Mouse (Mus musculus) gastrocnemius, postnatal 14 days (tissue): ENCODE measurements around the gene Nkx6-2. TPM values are rescaled to one million over a fixed set of nuclear protein-coding genes. Genes with fewer than 3 reads are reported as not detected.

Experiments used
- DNase-seq: peaks from one replicate; pipeline ENCODE4 v3.0.0; 2021; ENCODE audit warnings: mixed read lengths
- intact Hi-C: fragments of 180-260 bp; cut with DNase I; formaldehyde crosslinking; loops from one replicate; pipeline ENCODE4 v1.15.1; 2025; ENCODE audit warnings: low total_unique reads
- total RNA-seq, 2 experiments: library from RNA; stranded (reverse); gene quantifications; 2 replicates each; pipeline ENCODE4 v1.2.3; 2021

Gene Nkx6-2
- total RNA-seq, 2 experiments from 2014 or later = not detected

DNA sequence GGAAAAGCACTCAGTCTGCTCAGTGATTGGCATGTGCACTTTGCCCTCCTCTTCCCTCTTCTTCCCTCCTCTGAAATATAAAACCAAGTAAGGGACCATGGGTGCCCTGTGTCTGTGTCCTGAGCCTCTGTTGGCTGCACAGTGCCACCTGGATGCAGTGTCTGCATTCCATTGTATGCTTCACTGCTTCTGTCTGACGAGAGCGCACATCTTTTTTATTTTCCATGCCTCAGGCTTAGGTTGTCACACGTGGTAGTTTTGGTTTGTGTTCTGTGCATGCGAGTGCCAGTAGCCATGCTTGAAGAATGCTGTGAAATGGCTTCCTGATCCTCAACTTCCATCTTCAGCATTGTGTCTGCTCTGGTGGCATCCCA lies 51.2 kb downstream of the Nkx6-2 start:
- intact Hi-C loops = no loop called here
- DNase-seq = no peak

DNA sequence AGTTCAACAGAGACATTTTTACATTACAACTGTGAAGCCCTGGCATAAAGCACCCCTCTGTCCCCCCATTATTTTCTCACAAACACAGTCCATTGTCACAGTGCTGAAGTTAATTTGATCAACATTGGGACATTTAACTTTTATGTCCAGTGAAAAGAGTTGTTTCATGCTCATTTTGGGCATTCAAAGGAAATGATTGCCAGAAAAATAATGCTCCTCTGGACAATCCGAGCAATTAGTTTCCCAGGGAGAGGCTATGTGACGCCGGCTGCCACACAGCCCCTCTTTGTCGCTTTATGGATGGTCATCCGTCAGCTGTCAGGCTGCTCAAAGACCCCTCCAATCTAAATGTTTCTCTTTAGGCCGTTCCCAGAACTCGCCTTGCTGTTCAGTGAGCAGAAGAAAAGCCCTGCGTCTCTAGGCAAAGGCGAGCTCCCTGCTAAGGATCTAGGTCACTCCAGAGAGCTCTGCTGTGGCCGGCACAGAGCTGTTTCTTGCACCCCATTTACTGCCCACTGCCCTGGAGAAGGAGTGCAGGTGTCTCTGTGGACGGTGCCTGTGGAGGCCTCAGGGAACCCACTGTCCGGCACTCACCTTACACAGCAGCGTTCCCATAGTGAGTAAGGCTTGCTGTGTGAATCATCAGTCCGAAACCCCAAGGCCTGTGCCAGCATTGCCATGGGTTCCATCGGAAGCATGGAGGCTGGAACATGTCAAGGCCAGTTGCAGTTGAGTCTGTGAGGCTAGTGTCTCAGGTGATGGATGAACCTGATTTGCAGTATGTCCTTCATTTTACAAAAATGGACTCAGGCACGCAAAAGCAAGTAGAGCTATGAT lies 51.8 kb downstream of the Nkx6-2 start:
- intact Hi-C loops = no loop called here
- DNase-seq = no peak

Other genes starting within 250 kb of the Nkx6-2 start
- gene Inpp5a, start 193.7 kb downstream of the Nkx6-2 start, total RNA-seq = 10 to 100 TPM; 36.5 to 39.8 TPM
- gene Cfap46, start 101.0 kb upstream of the Nkx6-2 start, total RNA-seq = under 1 TPM; 0.07 to 0.12 TPM